Mouse (Mus musculus) erythroblast, embryonic 14.5 days (primary cell): ENCODE results near the gene Arhgef2.

Experiments used
- GATA1 ChIP-seq: IDR thresholded peaks from 2 replicates; pipeline ENCODE4 v1.6.1; 2012; ENCODE audit warnings: low read length, inconsistent platforms, mixed read lengths
- TAL1 ChIP-seq: IDR thresholded peaks from 3 replicates; pipeline ENCODE4 v1.6.1; 2012; ENCODE audit warnings: low read length, inconsistent platforms, mixed read lengths

DNA sequence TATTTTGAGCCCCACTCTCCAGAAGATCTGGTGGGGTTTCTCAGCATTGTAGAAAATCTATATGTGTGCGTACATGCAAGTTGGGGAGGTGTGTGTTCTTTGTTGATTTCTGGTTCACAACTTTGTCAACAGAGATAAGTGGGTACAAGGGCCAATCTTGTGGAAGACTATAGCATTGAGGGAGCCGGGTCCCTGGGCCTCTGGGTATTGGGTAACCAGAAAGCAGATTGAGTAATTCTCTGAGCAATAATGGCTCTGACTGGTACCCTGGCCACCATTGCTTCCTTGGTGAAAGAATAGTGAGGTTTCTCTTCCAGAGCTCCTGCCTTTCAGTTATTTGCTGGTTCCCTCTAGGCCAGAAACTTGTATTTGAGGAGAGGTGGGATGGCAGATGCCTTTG lies 36.7 kb upstream of the Arhgef2 start:
- TF ChIP-seq GATA1 = no peak
- TF ChIP-seq TAL1 = no peak
